Mouse (Mus musculus) thymus, adult 2 months (tissue): ENCODE measurements around the gene Nelfb.

Experiments
- CTCF ChIP-seq: fragments of 200-500 bp; IDR thresholded peaks from 2 replicates; pipeline ENCODE4 v1.5.1; 2012; ENCODE audit warnings: mild to moderate bottlenecking, control low read depth, low read length, moderate library complexity, borderline replicate concordance; ENCODE audit not compliant: control insufficient read depth, poor library complexity, insufficient read depth; ENCODE audit errors: extremely low read depth
- POLR2A ChIP-seq: fragments of 200-500 bp; IDR thresholded peaks from 2 replicates; pipeline ENCODE4 v1.6.1; 2012; ENCODE audit warnings: mild to moderate bottlenecking, low read length, control low read depth, moderate library complexity; ENCODE audit not compliant: control insufficient read depth, poor library complexity, insufficient read depth; ENCODE audit errors: extremely low read depth

DNA sequence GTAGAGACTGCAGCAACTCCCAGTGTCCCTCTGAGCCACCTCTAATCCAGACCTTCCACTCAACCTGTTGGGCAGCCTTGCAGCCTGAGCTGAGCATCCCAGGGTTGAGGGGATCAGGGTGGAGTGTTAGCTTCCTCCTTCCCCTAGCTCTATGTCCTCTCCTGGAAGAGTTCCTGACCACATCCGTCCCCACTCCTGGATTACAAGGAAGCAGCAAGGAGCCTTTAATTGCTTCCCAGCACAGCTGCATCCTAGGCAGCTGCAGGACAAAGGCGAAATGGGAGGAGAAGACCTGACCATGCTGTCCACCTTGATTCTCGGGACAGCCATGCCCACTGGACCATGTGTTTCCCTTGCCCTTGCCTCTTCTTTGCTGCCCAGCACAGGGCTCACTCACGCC, 34.2 kb downstream of the Nelfb start:
- TF ChIP-seq POLR2A (no peak), CTCF (no peak)
